Mouse (Mus musculus): ENCODE measurements at regions not wholly inside any gene's neighbourhood (a gene's known extent, or its start where the extent isn't known, plus 50 kb on each side); places are given as distances from the start of the nearest gene placed in this dataset.

GRCm38 (mm10) chr15:57644331-57644953 is 167.0 kb upstream of the Slc22a22 start:
- in situ Hi-C loops (cut with MboI; ENCODE audit: low pct_unique_long_range_greater_than_20kb in 1 of 2, low sequenced_read_pairs in 2 of 2, unreplicated experiment in 1 of 2) = no loop called here

GRCm38 (mm10) chr15:57639115-57639514 is 161.7 kb upstream of the Slc22a22 start:
- in situ Hi-C loops (cut with MboI; ENCODE audit: low pct_unique_long_range_greater_than_20kb in 1 of 2, low sequenced_read_pairs in 2 of 2, unreplicated experiment in 1 of 2) = no loop called here

- in situ Hi-C loops (cut with MboI; ENCODE audit: low pct_unique_long_range_greater_than_20kb in 1 of 2, low sequenced_read_pairs in 2 of 2, unreplicated experiment in 1 of 2) = no loop called here
Measured at GRCm38 (mm10) chr15:57633067-57633466, 155.6 kb upstream of the Slc22a22 start.

GRCm38 (mm10) chr15:57632537-57632936 is 155.1 kb upstream of the Slc22a22 start:
- in situ Hi-C loops (cut with MboI; ENCODE audit: low pct_unique_long_range_greater_than_20kb in 1 of 2, low sequenced_read_pairs in 2 of 2, unreplicated experiment in 1 of 2) = no loop called here

GRCm38 (mm10) chr15:57618466-57618865 is 141.0 kb upstream of the Slc22a22 start:
- in situ Hi-C loops (cut with MboI; ENCODE audit: low pct_unique_long_range_greater_than_20kb in 1 of 2, low sequenced_read_pairs in 2 of 2, unreplicated experiment in 1 of 2) = loop anchor here (10.0 to 25.0 kb wide), 2 partner anchors 394 to 406 kb away; no protein-coding TSS in a partner anchor

- in situ Hi-C loops (cut with MboI; ENCODE audit: low pct_unique_long_range_greater_than_20kb in 1 of 2, low sequenced_read_pairs in 2 of 2, unreplicated experiment in 1 of 2) = loop anchor here (10.0 to 25.0 kb wide), 2 partner anchors 395 to 408 kb away; no protein-coding TSS in a partner anchor
Measured at GRCm38 (mm10) chr15:57616880-57617391, 139.5 kb upstream of the Slc22a22 start.

GRCm38 (mm10) chr15:57610006-57610405 is 132.6 kb upstream of the Slc22a22 start:
- in situ Hi-C loops (cut with MboI; ENCODE audit: low pct_unique_long_range_greater_than_20kb in 1 of 2, low sequenced_read_pairs in 2 of 2, unreplicated experiment in 1 of 2) = loop anchor here (10.0 to 25.0 kb wide), 2 partner anchors 402 to 415 kb away; no protein-coding TSS in a partner anchor

GRCm38 (mm10) chr15:57608519-57608918 is 131.1 kb upstream of the Slc22a22 start:
- in situ Hi-C loops (cut with MboI; ENCODE audit: low pct_unique_long_range_greater_than_20kb in 1 of 2, low sequenced_read_pairs in 2 of 2, unreplicated experiment in 1 of 2) = loop anchor here in 1 of 2 experiments (25.0 kb wide), 1 partner anchor 404 kb away; no protein-coding TSS in a partner anchor

- in situ Hi-C loops (cut with MboI; ENCODE audit: low pct_unique_long_range_greater_than_20kb in 1 of 2, low sequenced_read_pairs in 2 of 2, unreplicated experiment in 1 of 2) = loop anchor here in 1 of 2 experiments (25.0 kb wide), 1 partner anchor 412 kb away; no protein-coding TSS in a partner anchor
Measured at GRCm38 (mm10) chr15:57600562-57600961, 123.1 kb upstream of the Slc22a22 start.

- in situ Hi-C loops (cut with MboI; ENCODE audit: low pct_unique_long_range_greater_than_20kb in 1 of 2, low sequenced_read_pairs in 2 of 2, unreplicated experiment in 1 of 2) = no loop called here
Measured at GRCm38 (mm10) chr15:57593326-57594004, 116.0 kb upstream of the Slc22a22 start.

GRCm38 (mm10) chr15:57590597-57591219 is 113.3 kb upstream of the Slc22a22 start:
- in situ Hi-C loops (cut with MboI; ENCODE audit: low pct_unique_long_range_greater_than_20kb in 1 of 2, low sequenced_read_pairs in 2 of 2, unreplicated experiment in 1 of 2) = no loop called here

- in situ Hi-C loops (cut with MboI; ENCODE audit: low pct_unique_long_range_greater_than_20kb in 1 of 2, low sequenced_read_pairs in 2 of 2, unreplicated experiment in 1 of 2) = no loop called here
Measured at GRCm38 (mm10) chr15:57589404-57590377, 112.3 kb upstream of the Slc22a22 start.

- in situ Hi-C loops (cut with MboI; ENCODE audit: low pct_unique_long_range_greater_than_20kb in 1 of 2, low sequenced_read_pairs in 2 of 2, unreplicated experiment in 1 of 2) = no loop called here
Measured at GRCm38 (mm10) chr15:57585411-57585810, 108.0 kb upstream of the Slc22a22 start.

- in situ Hi-C loops (cut with MboI; ENCODE audit: low pct_unique_long_range_greater_than_20kb in 1 of 2, low sequenced_read_pairs in 2 of 2, unreplicated experiment in 1 of 2) = no loop called here
Measured at GRCm38 (mm10) chr15:57584498-57584897, 107.1 kb upstream of the Slc22a22 start.

GRCm38 (mm10) chr15:57581266-57581665 is 103.8 kb upstream of the Slc22a22 start:
- in situ Hi-C loops (cut with MboI; ENCODE audit: low pct_unique_long_range_greater_than_20kb in 1 of 2, low sequenced_read_pairs in 2 of 2, unreplicated experiment in 1 of 2) = no loop called here

GRCm38 (mm10) chr15:57578794-57579193 is 101.4 kb upstream of the Slc22a22 start:
- in situ Hi-C loops (cut with MboI; ENCODE audit: low pct_unique_long_range_greater_than_20kb in 1 of 2, low sequenced_read_pairs in 2 of 2, unreplicated experiment in 1 of 2) = no loop called here

GRCm38 (mm10) chr15:57574080-57574618 is 96.7 kb upstream of the Slc22a22 start:
- in situ Hi-C loops (cut with MboI; ENCODE audit: low pct_unique_long_range_greater_than_20kb in 1 of 2, low sequenced_read_pairs in 2 of 2, unreplicated experiment in 1 of 2) = no loop called here

- in situ Hi-C loops (cut with MboI; ENCODE audit: low pct_unique_long_range_greater_than_20kb in 1 of 2, low sequenced_read_pairs in 2 of 2, unreplicated experiment in 1 of 2) = no loop called here
Measured at GRCm38 (mm10) chr15:57572460-57572859, 95.0 kb upstream of the Slc22a22 start.

Data from mouse embryonic stem cell (cell line).